ENCODE assay signal across 29 mouse cellular contexts in the genomic region with DNA sequence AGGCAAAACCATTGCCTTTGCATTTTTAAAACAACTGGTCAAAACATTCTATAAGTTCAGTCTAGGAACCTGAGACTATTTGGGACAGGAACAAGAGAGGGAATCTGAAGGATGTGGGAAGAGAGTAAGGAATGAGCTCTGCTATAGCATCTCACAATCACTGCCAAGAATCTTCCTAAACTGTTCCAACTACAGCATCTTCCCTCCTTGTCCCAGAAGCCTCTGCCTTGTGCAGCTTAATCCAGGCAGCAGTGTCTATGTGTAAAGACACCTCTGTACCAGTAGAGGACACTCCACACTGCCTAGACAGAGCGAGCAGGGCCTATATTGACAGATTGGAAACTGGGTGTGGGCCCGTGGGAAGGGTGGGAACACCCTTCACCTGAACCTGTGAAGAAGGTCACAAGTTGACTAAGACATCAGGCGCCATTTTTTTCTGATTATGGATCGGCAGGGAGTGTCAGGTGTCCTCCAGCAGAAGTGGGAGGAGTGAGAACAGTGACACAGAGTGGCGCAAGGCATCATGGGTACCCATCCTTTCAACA. TPM values are rescaled to one million over a fixed set of nuclear protein-coding genes. Genes with fewer than 3 reads are reported as not detected.
DNase-seq lines count a peak whose midpoint lies in the region; ATAC-seq and TF ChIP-seq lines count a peak whose summit lies in the region.
"Had no signal": no experiment of that assay in that cellular context is flagged by ENCODE, and none has a peak within 500 bp of the region (broad histone marks: within the 10 kb centered on the region; RNA-seq: fewer than 3 reads in every experiment).

No protein-coding gene starts in this region.

- TF ChIP-seq EP300 in liver, postnatal 0 days (IDR thresholded peaks at IDR 0.05; ENCODE audit: low read depth): no peak

- no peak overlapping the region for H3K9ac ChIP-seq in hindbrain, postnatal 0 days (replicated peaks; ENCODE audit: low read length)
- no peak overlapping the region for H3K9ac ChIP-seq in liver, postnatal 0 days (replicated peaks)
- no peak overlapping the region for H3K9ac ChIP-seq in midbrain, embryonic 14.5 days (replicated peaks; ENCODE audit: low read length)
- H3K9ac ChIP-seq: heart, embryonic 15.5 days; lung, embryonic 15.5 days had no signal

- H3K4me3 ChIP-seq in hindbrain, postnatal 0 days (ENCODE audit: low read length): no peak overlapping the region
- no peak overlapping the region for H3K4me3 ChIP-seq in hindbrain, embryonic 10.5 days
- no peak overlapping the region for H3K4me3 ChIP-seq in liver, postnatal 0 days (ENCODE audit: low read depth, low read length)
- H3K4me3 ChIP-seq in E14TG2a.4 (replicated peaks; ENCODE audit: low read length): no peak overlapping the region
- no peak overlapping the region for H3K4me3 ChIP-seq in cortical plate, adult 2 months (ENCODE audit: insufficient read depth, low read length)
- no peak overlapping the region for H3K4me3 ChIP-seq in midbrain, embryonic 14.5 days (replicated peaks; ENCODE audit: low read depth, low read length)
- H3K4me3 ChIP-seq: embryonic facial prominence, embryonic 10.5 days; heart, embryonic 15.5 days; lung, embryonic 15.5 days had no signal

- no peak for TF ChIP-seq POLR2A in cortical plate, adult 2 months (IDR thresholded peaks at IDR 0.05; ENCODE audit: extremely low read depth, insufficient read depth, low read length)

- no peak for ATAC-seq in hindbrain, postnatal 0 days
- ATAC-seq in liver, postnatal 0 days: no peak
- no peak for ATAC-seq in midbrain, embryonic 14.5 days (ENCODE audit: low FRiP score, low TSS enrichment)

- TF ChIP-seq CTCF in hindbrain, postnatal 0 days (IDR thresholded peaks at IDR 0.05; ENCODE audit: low read depth): peak; percentile 25
- peak; percentile 32; the same call in 1 of the 2 replicates for TF ChIP-seq CTCF in liver, postnatal 0 days (IDR thresholded peaks at IDR 0.05; ENCODE audit: low read depth)
- peak; percentile 28 for TF ChIP-seq CTCF in E14TG2a.4 (conservative IDR thresholded peaks at IDR 0.05; ENCODE audit: low read length)
- peak; percentile 25; the same call in 1 of the 2 replicates for TF ChIP-seq CTCF in cortical plate, adult 2 months (IDR thresholded peaks at IDR 0.05; ENCODE audit: extremely low read depth, insufficient read depth, low read length)

- 67% methylated on average over 5 of the region's 5 CpGs for WGBS in hindbrain, postnatal 0 days
- 63% methylated on average over 5 of the region's 5 CpGs for WGBS in hindbrain, embryonic 10.5 days
- 54% methylated on average over 5 of the region's 5 CpGs for WGBS in liver, postnatal 0 days (ENCODE audit: insufficient replicate concordance)
- WGBS in midbrain, embryonic 14.5 days: 74% methylated on average over 5 of the region's 5 CpGs

- H3K9me3 ChIP-seq in hindbrain, postnatal 0 days (ENCODE audit: low read length): no peaks in the 10 kb centered on the region
- H3K9me3 ChIP-seq in hindbrain, embryonic 10.5 days: no peaks in the 10 kb centered on the region
- H3K9me3 ChIP-seq in liver, postnatal 0 days (ENCODE audit: low read length): no peaks in the 10 kb centered on the region
- H3K9me3 ChIP-seq in E14TG2a.4 (ENCODE audit: low read length): no peaks in the 10 kb centered on the region
- no peaks in the 10 kb centered on the region for H3K9me3 ChIP-seq in midbrain, embryonic 14.5 days (ENCODE audit: control insufficient read depth, low read length)
- H3K9me3 ChIP-seq: embryonic facial prominence, embryonic 10.5 days; heart, embryonic 15.5 days; lung, embryonic 15.5 days had no signal

- no peaks in the 10 kb centered on the region for H3K36me3 ChIP-seq in hindbrain, postnatal 0 days (ENCODE audit: insufficient read depth, low read length)
- no peaks in the 10 kb centered on the region for H3K36me3 ChIP-seq in hindbrain, embryonic 10.5 days
- H3K36me3 ChIP-seq in liver, postnatal 0 days (replicated peaks; ENCODE audit: insufficient read depth, low read length): no peaks in the 10 kb centered on the region
- no peaks in the 10 kb centered on the region for H3K36me3 ChIP-seq in E14TG2a.4 (ENCODE audit: insufficient read depth, low read length)
- no peaks in the 10 kb centered on the region for H3K36me3 ChIP-seq in midbrain, embryonic 14.5 days (ENCODE audit: control insufficient read depth, insufficient read depth, low read length)
- H3K36me3 ChIP-seq: embryonic facial prominence, embryonic 10.5 days; G1E; heart, embryonic 15.5 days; lung, embryonic 15.5 days had no signal

- H3K27ac ChIP-seq in hindbrain, postnatal 0 days: no peak overlapping the region
- no peak overlapping the region for H3K27ac ChIP-seq in hindbrain, embryonic 10.5 days
- no peak overlapping the region for H3K27ac ChIP-seq in liver, postnatal 0 days (ENCODE audit: low read depth)
- no peak overlapping the region for H3K27ac ChIP-seq in cortical plate, adult 2 months (ENCODE audit: insufficient read depth, low read length)
- H3K27ac ChIP-seq in midbrain, embryonic 14.5 days (replicated peaks; ENCODE audit: low read depth, low read length): no peak overlapping the region
- H3K27ac ChIP-seq: embryonic facial prominence, embryonic 10.5 days; heart, embryonic 15.5 days; lung, embryonic 15.5 days; macrophage had no signal

- no peak overlapping the region for H3K4me2 ChIP-seq in hindbrain, postnatal 0 days (ENCODE audit: low read depth, low read length)
- H3K4me2 ChIP-seq in liver, postnatal 0 days (ENCODE audit: low read depth, low read length): no peak overlapping the region
- no peak overlapping the region for H3K4me2 ChIP-seq in midbrain, embryonic 14.5 days (ENCODE audit: low read length)
- H3K4me2 ChIP-seq: heart, embryonic 15.5 days; lung, embryonic 15.5 days; midbrain, embryonic 11.5 days had no signal

- H3K27me3 ChIP-seq in hindbrain, postnatal 0 days (ENCODE audit: insufficient read depth, low read length): no peaks in the 10 kb centered on the region
- H3K27me3 ChIP-seq in hindbrain, embryonic 10.5 days (ENCODE audit: insufficient read depth, poor library complexity, severe bottlenecking): no peaks in the 10 kb centered on the region
- no peaks in the 10 kb centered on the region for H3K27me3 ChIP-seq in liver, postnatal 0 days (ENCODE audit: insufficient read depth, low read length)
- peaks cover 12% of the 10 kb centered on the region; the same call in 1 of the 2 replicates for H3K27me3 ChIP-seq in E14TG2a.4 (ENCODE audit: insufficient read depth, low read length)
- no peaks in the 10 kb centered on the region for H3K27me3 ChIP-seq in midbrain, embryonic 14.5 days (ENCODE audit: control insufficient read depth, insufficient read depth, low read length)
- H3K27me3 ChIP-seq: lung, embryonic 15.5 days had no signal

- H3K4me1 ChIP-seq in hindbrain, postnatal 0 days (ENCODE audit: insufficient read depth, low read length): no peaks in the 10 kb centered on the region
- no peaks in the 10 kb centered on the region for H3K4me1 ChIP-seq in hindbrain, embryonic 10.5 days (replicated peaks)
- H3K4me1 ChIP-seq in liver, postnatal 0 days (ENCODE audit: insufficient read depth): no peaks in the 10 kb centered on the region
- peaks cover 5% of the 10 kb centered on the region for H3K4me1 ChIP-seq in E14TG2a.4 (replicated peaks; ENCODE audit: low read depth, low read length)
- H3K4me1 ChIP-seq in cortical plate, adult 2 months (ENCODE audit: control insufficient read depth, insufficient read depth, low read length): no peaks in the 10 kb centered on the region
- H3K4me1 ChIP-seq in midbrain, embryonic 14.5 days (ENCODE audit: control insufficient read depth, insufficient read depth, low read length): no peaks in the 10 kb centered on the region
- H3K4me1 ChIP-seq: heart, embryonic 15.5 days; lung, embryonic 15.5 days had no signal

- DNase-seq in hindbrain, postnatal 0 days (ENCODE audit: low spot score): no peak
- DNase-seq in hindbrain, embryonic 10.5 days (ENCODE audit: low spot score): no peak
- DNase-seq in liver, postnatal 0 days: no peak
- no peak for DNase-seq in liver
- DNase-seq in midbrain, embryonic 14.5 days: no peak
- DNase-seq: cerebellum, adult 2 months; cerebellum, postnatal 36 days; gastrocnemius, postnatal 25 days; kidney, adult 9 months; kidney, postnatal 4 days had no signal

RNA-seq across cellular contexts. Expression of a gene that starts 15.7 kb away (rescaled TPM):
- 7.5 and 13.7 TPM in 2 replicates for total RNA-seq in hindbrain, postnatal 0 days (2014; rRNA removed)
- polyA plus RNA-seq in hindbrain, postnatal 0 days (2015; fragmentation: Nextera tagmentation; extraction: Ambion mirVana): 18.2 and 19.4 TPM in 2 replicates
- 0.83 and 2.0 TPM in 2 replicates for polyA plus RNA-seq in hindbrain, embryonic 10.5 days (2016; fragmentation: Nextera tagmentation; extraction: Ambion mirVana)
- polyA plus RNA-seq in liver, postnatal 0 days (2015; fragmentation: Nextera tagmentation; extraction: Ambion mirVana): not detected in 2 replicates
- 2.8 and 3.9 TPM in 2 replicates for polyA plus RNA-seq in cortical plate, adult 2 months (2012; rRNA removed)
- polyA plus RNA-seq in midbrain, embryonic 14.5 days (2014; fragmentation: Nextera tagmentation; extraction: Ambion mirVana): 6.7 and 10.7 TPM in 2 replicates
- total RNA-seq: gastrocnemius, postnatal 25 days; heart, adult 8-10 months; hematopoietic stem cell, adult 5-6 weeks; monocyte, adult 5-6 weeks had no signal
- polyA plus RNA-seq: C2C12; G1E; macrophage; small intestine, adult 2 months had no signal

RNA-seq across cellular contexts. Expression of a gene that starts 16.9 kb away (rescaled TPM):
- 0.37 TPM in 1 of 2 replicates, not detected in the other for total RNA-seq in hindbrain, postnatal 0 days (2014; rRNA removed)
- 0.21 and 0.37 TPM in 2 replicates for polyA plus RNA-seq in hindbrain, postnatal 0 days (2015; fragmentation: Nextera tagmentation; extraction: Ambion mirVana)
- not detected in 2 replicates for polyA plus RNA-seq in hindbrain, embryonic 10.5 days (2016; fragmentation: Nextera tagmentation; extraction: Ambion mirVana)
- polyA plus RNA-seq in liver, postnatal 0 days (2015; fragmentation: Nextera tagmentation; extraction: Ambion mirVana): not detected in 2 replicates
- polyA plus RNA-seq in cortical plate, adult 2 months (2012; rRNA removed): 0.08 and 0.53 TPM in 2 replicates
- not detected in 2 replicates for polyA plus RNA-seq in midbrain, embryonic 14.5 days (2014; fragmentation: Nextera tagmentation; extraction: Ambion mirVana)
- total RNA-seq: adrenal gland, postnatal 4 days; G1E; gastrocnemius, postnatal 25 days; heart, adult 8-10 months; hematopoietic stem cell, adult 5-6 weeks; monocyte, adult 5-6 weeks had no signal
- polyA plus RNA-seq: C2C12; cerebellum, adult 2 months; embryonic facial prominence, embryonic 10.5 days; forebrain, embryonic 11.5 days; G1E; heart, embryonic 15.5 days; lung, embryonic 15.5 days; macrophage; midbrain, embryonic 11.5 days; neural tube, embryonic 11.5 days; small intestine, adult 2 months; urinary bladder, adult 2 months had no signal

RNA-seq across cellular contexts. Expression of a gene that starts 32.7 kb away (rescaled TPM):
- total RNA-seq in hindbrain, postnatal 0 days (2014; rRNA removed): 1.5 and 1.7 TPM in 2 replicates
- 2.4 and 2.5 TPM in 2 replicates for polyA plus RNA-seq in hindbrain, postnatal 0 days (2015; fragmentation: Nextera tagmentation; extraction: Ambion mirVana)
- polyA plus RNA-seq in hindbrain, embryonic 10.5 days (2016; fragmentation: Nextera tagmentation; extraction: Ambion mirVana): not detected in 2 replicates
- not detected in 2 replicates for polyA plus RNA-seq in liver, postnatal 0 days (2015; fragmentation: Nextera tagmentation; extraction: Ambion mirVana)
- 1.4 and 1.5 TPM in 2 replicates for polyA plus RNA-seq in cortical plate, adult 2 months (2012; rRNA removed)
- 1.1 and 2.0 TPM in 2 replicates for polyA plus RNA-seq in midbrain, embryonic 14.5 days (2014; fragmentation: Nextera tagmentation; extraction: Ambion mirVana)
- total RNA-seq: adrenal gland, postnatal 4 days; G1E; gastrocnemius, postnatal 25 days; heart, adult 8-10 months; hematopoietic stem cell, adult 5-6 weeks; monocyte, adult 5-6 weeks had no signal
- polyA plus RNA-seq: C2C12; embryonic facial prominence, embryonic 10.5 days; forebrain, embryonic 11.5 days; G1E; heart, embryonic 15.5 days; lung, embryonic 15.5 days; macrophage; neural tube, embryonic 11.5 days; small intestine, adult 2 months; urinary bladder, adult 2 months had no signal

RNA-seq across cellular contexts. Expression of a gene that starts 34.6 kb away (rescaled TPM):
- total RNA-seq in hindbrain, postnatal 0 days (2014; rRNA removed): 0.22 and 0.68 TPM in 2 replicates
- 0.49 and 1.2 TPM in 2 replicates for polyA plus RNA-seq in hindbrain, postnatal 0 days (2015; fragmentation: Nextera tagmentation; extraction: Ambion mirVana)
- polyA plus RNA-seq in hindbrain, embryonic 10.5 days (2016; fragmentation: Nextera tagmentation; extraction: Ambion mirVana): not detected in 2 replicates
- not detected in 2 replicates for polyA plus RNA-seq in liver, postnatal 0 days (2015; fragmentation: Nextera tagmentation; extraction: Ambion mirVana)
- polyA plus RNA-seq in cortical plate, adult 2 months (2012; rRNA removed): 4.8 and 6.3 TPM in 2 replicates
- polyA plus RNA-seq in midbrain, embryonic 14.5 days (2014; fragmentation: Nextera tagmentation; extraction: Ambion mirVana): 0.07 and 0.42 TPM in 2 replicates
- total RNA-seq: adrenal gland, postnatal 4 days; gastrocnemius, postnatal 25 days; heart, adult 8-10 months; hematopoietic stem cell, adult 5-6 weeks; monocyte, adult 5-6 weeks had no signal
- polyA plus RNA-seq: C2C12; forebrain, embryonic 11.5 days; G1E; lung, embryonic 15.5 days; macrophage; midbrain, embryonic 11.5 days; neural tube, embryonic 11.5 days; small intestine, adult 2 months had no signal

RNA-seq across cellular contexts. Expression of a gene that starts 48.6 kb away (rescaled TPM):
- 1.9 TPM in 1 of 2 replicates, not detected in the other for total RNA-seq in hindbrain, postnatal 0 days (2014; rRNA removed)
- 0.44 TPM in 1 of 2 replicates, not detected in the other for polyA plus RNA-seq in hindbrain, postnatal 0 days (2015; fragmentation: Nextera tagmentation; extraction: Ambion mirVana)
- not detected in 2 replicates for polyA plus RNA-seq in hindbrain, embryonic 10.5 days (2016; fragmentation: Nextera tagmentation; extraction: Ambion mirVana)
- not detected in 2 replicates for polyA plus RNA-seq in liver, postnatal 0 days (2015; fragmentation: Nextera tagmentation; extraction: Ambion mirVana)
- not detected in 2 replicates for polyA plus RNA-seq in cortical plate, adult 2 months (2012; rRNA removed)
- polyA plus RNA-seq in midbrain, embryonic 14.5 days (2014; fragmentation: Nextera tagmentation; extraction: Ambion mirVana): 0.11 TPM in 1 of 2 replicates, not detected in the other
- total RNA-seq: adrenal gland, postnatal 4 days; G1E; gastrocnemius, postnatal 25 days; heart, adult 8-10 months; hematopoietic stem cell, adult 5-6 weeks; layer of hippocampus, postnatal 14 days; left cerebral cortex, postnatal 14 days; monocyte, adult 5-6 weeks had no signal
- polyA plus RNA-seq: C2C12; cerebellum, adult 2 months; embryonic facial prominence, embryonic 10.5 days; forebrain, embryonic 11.5 days; G1E; heart, embryonic 15.5 days; lung, embryonic 15.5 days; macrophage; midbrain, embryonic 11.5 days; neural tube, embryonic 11.5 days; small intestine, adult 2 months; urinary bladder, adult 2 months had no signal
